Mouse (Mus musculus) left cerebral cortex, adult 2 months (tissue): ENCODE measurements at regions not wholly inside any gene's neighbourhood (a gene's known extent, or its start where the extent isn't known, plus 50 kb on each side); places are given as distances from the start of the nearest gene placed in this dataset.

ENCODE experiments used
- DNase-seq, 2 experiments: peaks; one replicate each; pipeline ENCODE4 v3.0.0; 2021 to 2022; ENCODE audit warnings: low spot score in 2 of 2, mixed read lengths in 1 of 2; ENCODE audit errors: extremely low spot score in 1 of 2
- H3K27ac ChIP-seq: fragments of 200-600 bp; 2 replicates; pipeline ENCODE4 v1.8.1; 2022
- H3K4me3 ChIP-seq: fragments of 200-600 bp; 2 replicates; pipeline ENCODE4 v1.8.1; 2022
- CTCF ChIP-seq: fragments of 200-600 bp; IDR thresholded peaks from 2 replicates; pipeline ENCODE4 v1.8.1; 2022; ENCODE audit warnings: antibody characterized with exemption, mild to moderate bottlenecking, moderate library complexity
- intact Hi-C: fragments of 180-260 bp; cut with DNase I; formaldehyde crosslinking; loops from one replicate; pipeline ENCODE4 v1.15.1; 2025

DNA sequence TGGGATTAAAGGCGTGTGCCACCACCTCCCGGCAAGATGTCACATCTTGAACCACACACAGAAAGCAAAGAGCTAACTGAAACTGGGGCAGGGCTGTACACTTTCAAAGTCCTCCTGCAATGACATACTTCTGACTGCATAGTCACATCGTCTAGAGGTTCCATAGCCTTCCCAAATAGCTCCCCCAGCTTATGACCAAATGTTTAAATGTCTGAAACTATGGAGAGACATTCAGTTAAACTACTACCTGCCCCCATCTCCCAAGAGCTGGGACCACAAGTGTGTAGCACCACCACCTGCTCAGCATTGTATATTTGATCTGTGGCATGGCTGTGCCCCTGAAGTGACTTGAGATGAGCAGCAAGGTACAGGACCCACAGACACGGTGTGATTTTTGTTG, 52.1 kb upstream of the Kdm7a start:
- TF ChIP-seq CTCF, result no peak
- Histone ChIP-seq H3K27ac (no peak overlapping the region), H3K4me3 (no peak overlapping the region)
- no peak for DNase-seq
- intact Hi-C loops, result no loop called here

DNA sequence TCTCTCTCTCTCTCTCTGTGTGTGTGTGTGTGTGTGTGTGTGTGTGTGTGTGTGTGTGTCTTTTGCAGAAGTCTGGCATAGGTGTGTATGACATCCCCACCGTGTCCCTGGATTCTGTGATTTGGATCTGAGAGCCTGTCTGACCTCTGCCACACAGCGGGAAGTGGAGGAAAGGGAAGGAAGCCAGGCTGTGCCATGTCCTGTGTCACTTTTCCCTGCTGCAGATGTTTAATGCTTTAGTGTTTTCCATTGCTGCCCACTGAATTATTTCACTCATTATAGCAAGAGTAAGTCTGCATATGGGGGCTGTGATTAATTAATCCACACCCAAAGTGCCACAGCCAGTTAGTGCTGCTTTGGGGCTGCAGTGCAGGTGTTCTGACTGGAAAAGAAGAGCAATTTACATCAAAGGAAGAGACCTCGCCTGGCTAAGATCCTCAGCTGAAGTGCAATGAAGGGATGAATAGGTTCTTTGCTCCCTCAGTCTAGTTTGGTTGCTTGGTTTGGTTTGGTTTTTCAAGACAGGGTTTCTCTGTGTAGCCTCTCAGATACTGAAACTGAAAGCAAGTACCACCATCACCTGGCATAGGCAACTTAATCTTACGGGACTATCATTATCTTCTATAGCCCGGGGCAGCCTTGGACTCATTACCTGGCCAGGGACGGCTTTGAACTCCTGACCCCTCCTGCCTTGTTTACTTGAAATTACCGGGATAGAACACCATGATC, 51.2 kb upstream of the Kdm7a start:
- Histone ChIP-seq H3K27ac (no peak overlapping the region), H3K4me3 (no peak overlapping the region)
- intact Hi-C loops, result loop anchor here (1.0 kb wide), 1 partner anchor 53 kb away; no protein-coding TSS in a partner anchor
- no peak for DNase-seq
- no peak for TF ChIP-seq CTCF

DNA sequence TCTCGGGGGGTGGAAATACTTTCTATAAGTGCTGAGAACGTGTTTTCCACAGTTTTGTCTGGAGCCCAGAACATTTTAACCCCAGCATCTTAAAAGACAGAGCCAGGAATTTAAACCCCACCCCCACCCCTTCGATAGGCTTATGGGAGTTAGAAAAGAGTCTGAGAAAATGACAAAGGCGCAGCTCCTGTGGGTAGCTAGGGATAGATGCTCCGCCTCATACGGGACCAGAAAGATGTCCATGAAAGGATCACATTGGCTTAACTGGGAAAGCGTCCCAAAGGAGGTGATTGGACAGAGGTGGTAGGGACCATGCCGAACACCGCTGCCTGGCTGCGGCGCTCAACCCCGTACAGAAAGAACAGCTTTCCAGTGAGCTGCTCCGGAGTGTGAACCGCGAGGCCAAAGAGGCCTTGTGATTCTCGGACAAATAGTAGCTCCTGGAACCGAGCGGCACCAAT, 50.6 kb upstream of the Kdm7a start:
- peak in 1 of 2 experiments; percentile 20 for DNase-seq
- Histone ChIP-seq H3K4me3 (peak overlapping the region; percentile 56), H3K27ac (peak overlapping the region; percentile 69)
- intact Hi-C loops, result loop anchor here (1.0 kb wide), 1 partner anchor 52 kb away; no protein-coding TSS in a partner anchor
- peak; percentile 8 for TF ChIP-seq CTCF

DNA sequence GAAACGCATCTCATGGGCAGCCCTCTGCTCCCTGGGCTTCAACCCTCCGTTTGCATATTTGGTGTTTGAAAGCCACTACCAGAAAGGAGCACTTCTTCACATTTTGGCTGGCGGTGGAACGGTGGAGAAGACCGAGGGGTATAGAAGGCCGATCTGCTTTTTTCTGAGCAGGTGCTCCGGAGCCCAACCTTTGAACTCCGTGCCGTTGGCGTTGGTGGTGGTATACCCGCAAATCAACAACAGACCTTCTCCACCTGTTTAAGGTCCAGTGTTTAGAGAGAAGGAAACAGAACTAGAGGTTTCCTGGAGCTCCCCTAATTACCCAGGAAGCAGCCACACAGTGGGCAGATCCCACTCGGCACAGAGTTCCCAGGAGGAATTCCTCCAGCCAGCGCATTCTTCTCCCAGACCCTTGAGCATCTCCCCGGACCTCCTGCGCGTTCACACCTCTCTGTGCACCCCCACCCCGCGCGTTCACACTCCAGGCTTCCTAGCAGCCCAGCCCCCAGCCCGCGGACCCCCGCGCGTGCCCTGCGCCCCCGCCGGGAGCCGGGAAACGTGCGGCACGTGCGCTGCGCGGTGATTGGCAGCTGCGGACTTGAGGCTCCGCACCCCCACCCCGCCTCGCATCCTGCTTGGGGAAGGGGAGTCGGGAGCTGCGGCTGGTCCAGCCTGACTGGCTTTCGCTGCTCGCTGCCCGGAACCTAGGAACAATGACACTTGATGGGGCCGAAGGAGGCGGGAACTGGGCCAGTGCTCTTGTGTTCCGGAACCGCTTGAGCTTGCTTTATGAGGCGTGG, 49.9 kb upstream of the Kdm7a start:
- H3K4me3 ChIP-seq, result peak overlapping the region; percentile 56
- TF ChIP-seq CTCF, result no peak
- intact Hi-C loops, result loop anchor here (1.0 kb wide), 1 partner anchor 51 kb away; no protein-coding TSS in a partner anchor
- DNase-seq, result peak; percentile 40 to 51
- H3K27ac ChIP-seq, result peak overlapping the region; percentile 69
